In genomic region chr13:78198871-78199641, GRCm38 (mm10) we compare ENCODE assay signal across 8 mouse cellular contexts. TPM values are rescaled to one million over a fixed set of nuclear protein-coding genes. Genes with fewer than 3 reads are reported as not detected.
DNase-seq lines count a peak whose midpoint lies in the region; ATAC-seq and TF ChIP-seq lines count a peak whose summit lies in the region.

No protein-coding gene starts in this region.

- H3K9ac ChIP-seq in forebrain, embryonic 14.5 days (ENCODE audit: low read length) = peak overlapping the region; percentile 100
- H3K9ac ChIP-seq in hindbrain, postnatal 0 days (replicated peaks; ENCODE audit: low read length) = peak overlapping the region; percentile 99
- peak overlapping the region; percentile 39; the same call in 1 of the 2 replicates for H3K9ac ChIP-seq in liver, embryonic 15.5 days

- TF ChIP-seq CTCF in brain, embryonic 14.5 days (IDR thresholded peaks at IDR 0.05; ENCODE audit: borderline replicate concordance, extremely low read depth, insufficient read depth, insufficient read length) = no peak
- no peak for TF ChIP-seq CTCF in hindbrain, postnatal 0 days (IDR thresholded peaks at IDR 0.05; ENCODE audit: low read depth)

- 0 out of 2 replicates have a peak, but pooled peaks have one; percentile 2 for ATAC-seq in forebrain, embryonic 14.5 days
- ATAC-seq in hindbrain, postnatal 0 days = peak; percentile 13
- ATAC-seq in liver, embryonic 15.5 days (ENCODE audit: insufficient read depth) = no peak

- peak overlapping the region; percentile 71 for H3K4me2 ChIP-seq in forebrain, embryonic 14.5 days (ENCODE audit: low read length)
- peak overlapping the region; percentile 87 for H3K4me2 ChIP-seq in hindbrain, postnatal 0 days (ENCODE audit: low read depth, low read length)
- peak overlapping the region; percentile 66 for H3K4me2 ChIP-seq in liver, embryonic 15.5 days

- H3K36me3 ChIP-seq in forebrain, embryonic 14.5 days (ENCODE audit: control insufficient read depth, insufficient read depth, low read length) = peaks cover 18% of the 10 kb centered on the region
- no peaks in the 10 kb centered on the region for H3K36me3 ChIP-seq in hindbrain, postnatal 0 days (ENCODE audit: insufficient read depth, low read length)
- H3K36me3 ChIP-seq in liver, embryonic 15.5 days (replicated peaks) = no peaks in the 10 kb centered on the region

- H3K4me3 ChIP-seq in forebrain, embryonic 14.5 days (ENCODE audit: low read depth, low read length) = peak overlapping the region; percentile 95
- peak overlapping the region; percentile 94 for H3K4me3 ChIP-seq in hindbrain, postnatal 0 days (ENCODE audit: low read length)
- peak overlapping the region; percentile 52 for H3K4me3 ChIP-seq in liver, embryonic 15.5 days (replicated peaks)

- WGBS in forebrain, embryonic 14.5 days = 0% methylated on average over 46 of the region's 92 CpGs
- under 1% methylated on average over 61 of the region's 92 CpGs for WGBS in hindbrain, postnatal 0 days
- 0% methylated on average over 79 of the region's 92 CpGs for WGBS in liver, embryonic 15.5 days (ENCODE audit: insufficient replicate concordance)

- 0 out of 2 replicates have a peak, but pooled peaks have one; percentile 6 for TF ChIP-seq POLR2A in brain, embryonic 14.5 days (IDR thresholded peaks at IDR 0.05; ENCODE audit: borderline replicate concordance, extremely low read depth, insufficient read depth, insufficient read length, poor library complexity, severe bottlenecking)

- H3K27ac ChIP-seq in forebrain, embryonic 14.5 days (ENCODE audit: low read depth, low read length) = peak overlapping the region; percentile 100
- H3K27ac ChIP-seq in hindbrain, postnatal 0 days = peak overlapping the region; percentile 98
- H3K27ac ChIP-seq in liver, embryonic 15.5 days (replicated peaks) = peak overlapping the region; percentile 48; the same call in 1 of the 2 replicates

- 0 out of 2 replicates have a peak, but pooled peaks cover 3% of the 10 kb centered on the region for H3K27me3 ChIP-seq in forebrain, embryonic 14.5 days (replicated peaks; ENCODE audit: control insufficient read depth, insufficient read depth, low read length)
- no peaks in the 10 kb centered on the region for H3K27me3 ChIP-seq in hindbrain, postnatal 0 days (ENCODE audit: insufficient read depth, low read length)
- peaks cover 99% of the 10 kb centered on the region for H3K27me3 ChIP-seq in liver, embryonic 15.5 days

- peaks cover 2% of the 10 kb centered on the region; the same call in 1 of the 2 replicates for H3K4me1 ChIP-seq in forebrain, embryonic 14.5 days (ENCODE audit: control insufficient read depth, insufficient read depth, low read length)
- no peaks in the 10 kb centered on the region for H3K4me1 ChIP-seq in hindbrain, postnatal 0 days (ENCODE audit: insufficient read depth, low read length)
- 0 out of 2 replicates have a peak, but pooled peaks cover 4% of the 10 kb centered on the region for H3K4me1 ChIP-seq in liver, embryonic 15.5 days (replicated peaks)

- peak; percentile 50 for DNase-seq in right cerebral cortex, postnatal 14 days
- DNase-seq in right cerebral cortex, postnatal 36 days (ENCODE audit: low spot score in 2 of 2) = no peak
- DNase-seq in brain, embryonic 14.5 days (ENCODE audit: low read depth) = peak; percentile 78
- peak; percentile 73 for DNase-seq in forebrain, embryonic 14.5 days (ENCODE audit: low spot score)
- DNase-seq in hindbrain, postnatal 0 days (ENCODE audit: low spot score) = peak; percentile 78
- DNase-seq in retina, embryonic 14.5 days (ENCODE audit: low spot score) = peak; percentile 72
- DNase-seq in frontal cortex, postnatal 10 days (ENCODE audit: low spot score in 2 of 2) = no peak

- H3K9me3 ChIP-seq in forebrain, embryonic 14.5 days (replicated peaks; ENCODE audit: control insufficient read depth, low read length) = no peaks in the 10 kb centered on the region
- no peaks in the 10 kb centered on the region for H3K9me3 ChIP-seq in hindbrain, postnatal 0 days (ENCODE audit: low read length)
- no peaks in the 10 kb centered on the region for H3K9me3 ChIP-seq in liver, embryonic 15.5 days (replicated peaks)

RNA-seq across cellular contexts. Expression of gene Nr2f1, which starts 0.5 kb away (rescaled TPM):
- polyA plus RNA-seq in brain, embryonic 14.5 days (2012; rRNA removed) = 465 and 624 TPM in 2 replicates
- polyA plus RNA-seq in forebrain, embryonic 14.5 days (2014; fragmentation: Nextera tagmentation; extraction: Ambion mirVana) = 75.7 and 82.0 TPM in 2 replicates
- 220 and 254 TPM in 2 replicates for total RNA-seq in hindbrain, postnatal 0 days (2014; rRNA removed)
- polyA plus RNA-seq in hindbrain, postnatal 0 days (2015; fragmentation: Nextera tagmentation; extraction: Ambion mirVana) = 49.8 and 51.2 TPM in 2 replicates
- polyA plus RNA-seq in liver, embryonic 15.5 days (2015; fragmentation: Nextera tagmentation; extraction: Ambion mirVana) = 0.47 and 0.50 TPM in 2 replicates

Comparison
In these comparisons a context has a peak if more than half of its experiments do, and no peak if none do; other contexts are left out.
1. DNase-seq: peak in right cerebral cortex, postnatal 14 days (single experiment), brain, embryonic 14.5 days (single experiment), forebrain, embryonic 14.5 days (single experiment), hindbrain, postnatal 0 days (single experiment) and retina, embryonic 14.5 days (single experiment); none in right cerebral cortex, postnatal 36 days (0 of 2) and frontal cortex, postnatal 10 days (0 of 2).
2. H3K27ac ChIP-seq: peak in every context shown above with its lines; median percentile 100 in forebrain, embryonic 14.5 days; 98 in hindbrain, postnatal 0 days; 48 in liver, embryonic 15.5 days.
3. H3K9ac ChIP-seq: peak in every context shown above with its lines; median percentile 100 in forebrain, embryonic 14.5 days; 99 in hindbrain, postnatal 0 days; 39 in liver, embryonic 15.5 days.
4. RNA of gene Nr2f1, which starts 0.5 kb away (polyA plus RNA-seq): 465 to 624 TPM in brain, embryonic 14.5 days, 75.7 to 82.0 TPM in forebrain, embryonic 14.5 days and 49.8 to 51.2 TPM in hindbrain, postnatal 0 days; 0.47 to 0.50 TPM in liver, embryonic 15.5 days; every median in the first group is over 10 times any median in the second.
5. Peak in every context shown above with its lines, with median percentiles within 50 percentile points of each other: H3K4me2 ChIP-seq and H3K4me3 ChIP-seq.